Mouse (Mus musculus) embryonic fibroblast, embryonic 13.5 days (primary cell): ENCODE results near the gene Drc1.

ENCODE experiments used
- CTCF ChIP-seq: IDR thresholded peaks from 2 replicates; pipeline ENCODE4 v1.5.1; 2011; ENCODE audit warnings: mild to moderate bottlenecking, control low read depth, low read length, moderate library complexity, borderline replicate concordance; ENCODE audit not compliant: insufficient read depth
- POLR2A ChIP-seq: IDR thresholded peaks from 2 replicates; pipeline ENCODE4 v1.6.1; 2011; ENCODE audit warnings: low read depth, mild to moderate bottlenecking, control low read depth, low read length, moderate library complexity

DNA sequence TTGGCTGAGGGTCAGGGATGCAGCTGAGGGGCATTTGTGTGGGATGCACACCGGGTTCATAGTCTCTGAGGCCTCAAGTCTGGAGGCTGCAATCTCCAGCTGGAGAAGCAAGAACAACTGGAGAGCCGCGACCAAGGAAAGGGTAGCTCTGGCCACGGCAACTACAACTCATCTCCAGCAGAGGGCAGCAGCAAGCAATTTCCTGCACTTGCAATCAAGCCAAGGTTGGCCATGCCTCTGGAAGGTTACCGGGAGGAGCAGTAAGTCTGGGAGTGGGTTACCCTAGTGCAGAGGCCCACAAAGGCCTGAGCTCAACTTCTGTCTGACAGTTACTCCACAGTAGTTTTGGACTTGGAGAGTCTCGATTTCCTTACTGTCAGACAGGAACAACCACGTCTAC lies 110.3 kb downstream of the Drc1 start:
- TF ChIP-seq POLR2A (no peak), CTCF (peak; percentile 87; the same call in 1 of the 2 replicates)
